Mouse (Mus musculus) right cerebral cortex, postnatal 25 days (tissue): ENCODE measurements at regions not wholly inside any gene's neighbourhood (a gene's known extent, or its start where the extent isn't known, plus 50 kb on each side); places are given as distances from the start of the nearest gene placed in this dataset.
"Not testable (repeated sequence)": the region's sequence is repeated elsewhere in the genome, so short reads cannot be mapped to it uniquely, and the experiment has no call there.

Experiments used
- DNase-seq: peaks from one replicate; pipeline ENCODE4 v3.0.0; 2022

DNA sequence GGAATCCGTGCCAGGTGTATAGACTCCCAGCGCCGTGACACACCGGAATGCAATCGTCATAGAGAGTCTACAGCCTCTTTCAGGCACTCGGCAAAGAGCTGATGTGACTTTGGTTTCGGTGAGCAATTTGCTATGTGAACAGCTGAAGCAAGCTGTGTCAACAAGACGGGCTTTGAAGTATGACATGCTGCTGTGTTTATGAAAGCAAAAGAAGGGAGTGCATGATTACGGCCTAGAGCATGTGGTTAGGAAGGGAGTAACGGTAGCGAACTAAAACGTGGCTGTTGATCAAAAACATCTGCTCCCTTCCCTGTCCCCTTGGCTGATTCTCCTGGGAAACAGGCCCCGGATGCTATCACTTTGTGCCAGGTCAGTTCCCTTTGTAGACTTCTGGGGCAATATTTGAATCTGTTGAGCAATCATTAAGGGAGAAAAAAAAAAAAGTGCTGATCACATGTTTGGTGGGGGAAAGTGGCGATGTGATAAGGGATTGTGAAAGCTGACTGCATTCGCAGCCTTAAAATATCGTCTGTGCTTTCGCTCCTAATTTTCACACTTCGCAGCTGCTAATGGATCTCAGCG lies 764.3 kb downstream of the Robo2 start:
- peak; percentile 8 for DNase-seq

DNA sequence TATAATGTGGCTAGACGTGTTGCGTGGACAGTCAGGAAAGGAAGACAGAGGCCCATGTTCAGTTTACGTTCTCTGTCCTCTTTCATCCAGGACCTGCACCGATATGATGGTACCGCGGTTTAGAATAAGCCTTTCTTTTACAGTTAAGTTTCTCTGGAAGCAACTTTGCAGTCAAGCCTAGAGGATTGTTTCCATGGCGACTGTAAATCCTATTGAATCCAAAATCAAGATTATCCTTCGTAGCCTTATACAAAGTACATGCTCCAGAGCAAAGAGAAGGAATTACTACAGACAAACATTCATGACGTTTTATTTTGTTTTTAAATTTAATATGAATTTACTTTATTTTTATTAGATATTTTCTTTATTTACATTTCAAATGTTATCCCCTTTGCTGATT lies 798.6 kb downstream of the Robo2 start:
- DNase-seq: no peak

GRCm38 (mm10) chr16:73591421-73591820 lies 820.2 kb downstream of the Robo2 start:
- DNase-seq: no peak

- no peak for DNase-seq
Observed at GRCm38 (mm10) chr16:73561216-73561615, 850.4 kb downstream of the Robo2 start.

GRCm38 (mm10) chr16:73556940-73557339 lies 854.7 kb downstream of the Robo2 start:
- no peak for DNase-seq

- no peak for DNase-seq
Observed at GRCm38 (mm10) chr16:73543651-73544050, 868.0 kb downstream of the Robo2 start.

- no peak for DNase-seq
Observed at GRCm38 (mm10) chr16:73538040-73538439, 873.6 kb downstream of the Robo2 start.

DNA sequence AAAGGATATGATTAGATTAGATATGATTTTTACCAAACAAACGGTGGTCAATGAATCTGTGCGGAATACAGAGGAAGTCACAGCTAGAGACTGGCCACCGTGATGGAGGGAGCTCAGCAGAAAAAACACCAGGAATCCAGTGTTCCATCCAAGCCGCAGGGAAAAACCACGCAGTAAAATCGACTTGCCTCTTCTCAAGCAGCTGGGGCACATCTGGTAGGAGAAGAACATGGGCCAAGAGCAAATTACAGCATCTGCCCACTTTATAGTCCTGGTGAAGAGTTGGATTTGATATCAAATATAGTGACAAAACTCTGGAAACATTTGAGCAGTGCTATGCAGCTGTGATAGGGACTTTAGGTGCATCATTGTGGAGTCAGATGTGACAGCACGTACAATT lies 874.1 kb downstream of the Robo2 start:
- no peak for DNase-seq

DNA sequence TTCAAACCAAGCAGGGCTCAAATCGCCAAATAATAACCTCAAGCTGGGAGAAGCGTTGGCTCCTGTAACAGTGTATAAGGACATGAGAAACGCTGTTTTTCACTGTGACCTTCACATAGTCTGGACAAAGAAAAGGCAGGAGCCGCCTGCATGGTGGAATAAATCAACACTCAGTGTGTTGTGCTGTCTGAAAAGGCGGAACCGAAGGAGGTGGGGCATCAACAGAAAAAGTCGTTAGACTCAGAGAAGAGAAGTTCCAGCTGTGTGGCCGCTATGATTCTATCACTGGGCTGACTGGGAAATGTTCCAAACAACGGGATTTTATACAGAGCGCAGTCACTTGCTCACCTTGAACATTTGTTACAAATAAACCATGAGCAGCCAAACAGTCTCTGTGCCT lies 881.4 kb downstream of the Robo2 start:
- no peak for DNase-seq

- not testable (repeated sequence) for DNase-seq
Observed at GRCm38 (mm10) chr16:73522931-73523330, 888.7 kb downstream of the Robo2 start.

- DNase-seq: no peak
Observed at GRCm38 (mm10) chr16:73504759-73505158, 906.9 kb downstream of the Robo2 start.

GRCm38 (mm10) chr16:73498636-73499208 lies 912.9 kb downstream of the Robo2 start:
- no peak for DNase-seq

DNA sequence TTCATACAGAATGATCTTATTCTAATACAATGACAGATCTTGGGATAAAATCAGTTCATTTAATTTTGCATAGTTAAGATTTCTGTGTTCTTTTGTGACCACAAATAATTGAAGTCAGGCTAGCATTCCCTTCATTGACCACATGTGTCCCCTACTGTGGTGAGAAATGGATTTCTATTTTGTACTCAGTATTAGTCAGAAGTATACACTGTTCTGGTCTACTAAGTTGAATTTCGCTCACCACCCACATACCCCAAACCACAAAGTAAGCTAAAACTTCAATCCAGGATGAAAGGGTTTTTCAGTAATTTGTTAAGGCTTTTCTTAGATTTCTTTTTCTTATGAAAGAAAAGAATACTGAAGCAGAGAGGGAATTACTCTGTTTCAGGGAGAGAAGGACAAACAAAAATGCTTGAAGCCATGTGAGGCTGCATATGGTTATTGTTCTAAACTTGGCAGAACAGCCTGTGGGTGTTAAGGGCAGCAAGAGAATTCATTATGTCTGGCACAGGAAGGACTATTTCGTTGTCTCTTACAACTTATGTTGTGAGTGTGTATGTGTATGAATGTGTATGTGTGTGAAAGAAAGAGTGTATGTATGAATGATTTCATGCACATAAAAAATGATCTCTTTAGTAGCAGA lies 928.3 kb downstream of the Robo2 start:
- no peak for DNase-seq

- no peak for DNase-seq
Observed at GRCm38 (mm10) chr16:73482176-73482575, 929.4 kb downstream of the Robo2 start.

DNA sequence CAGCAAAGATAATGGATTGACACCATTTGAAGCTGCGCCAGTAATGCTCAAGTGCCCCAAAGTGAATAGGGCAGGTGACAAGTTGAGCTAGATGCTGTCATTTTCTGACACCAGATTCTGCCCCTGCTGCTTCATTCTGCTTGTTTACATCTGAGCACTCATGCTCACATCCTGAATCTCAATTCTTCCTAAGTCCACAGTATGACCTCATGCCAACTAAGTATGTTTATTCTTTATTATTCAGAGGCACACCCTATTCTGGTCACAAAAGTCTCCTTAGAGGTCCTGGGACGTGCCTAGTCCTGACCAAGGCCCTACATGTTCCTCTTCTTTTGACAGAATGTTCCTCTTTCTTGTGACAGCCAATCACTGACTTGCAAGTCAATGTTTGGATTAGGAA lies 938.1 kb downstream of the Robo2 start:
- DNase-seq: no peak

GRCm38 (mm10) chr16:73471547-73471946 lies 940.1 kb downstream of the Robo2 start:
- DNase-seq: no peak

DNA sequence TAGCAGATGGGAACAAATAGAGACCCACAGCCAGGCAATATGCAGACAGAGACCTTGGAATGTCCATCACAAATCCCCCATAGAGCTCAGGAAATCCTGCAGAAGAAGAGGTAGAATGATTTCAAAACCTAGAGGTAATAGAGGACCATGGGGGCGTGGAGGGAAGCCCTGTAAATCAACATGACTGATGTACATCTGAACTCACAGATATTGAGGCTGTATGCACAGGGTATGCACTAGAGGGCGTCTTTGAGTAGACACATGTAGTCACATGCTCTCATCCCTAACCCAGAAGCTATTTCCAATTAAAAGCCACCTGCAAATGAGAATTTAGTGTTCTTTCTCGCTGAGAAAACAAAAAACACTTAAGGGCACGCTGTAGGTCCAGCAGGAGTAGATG lies 941.1 kb downstream of the Robo2 start:
- no peak for DNase-seq

DNA sequence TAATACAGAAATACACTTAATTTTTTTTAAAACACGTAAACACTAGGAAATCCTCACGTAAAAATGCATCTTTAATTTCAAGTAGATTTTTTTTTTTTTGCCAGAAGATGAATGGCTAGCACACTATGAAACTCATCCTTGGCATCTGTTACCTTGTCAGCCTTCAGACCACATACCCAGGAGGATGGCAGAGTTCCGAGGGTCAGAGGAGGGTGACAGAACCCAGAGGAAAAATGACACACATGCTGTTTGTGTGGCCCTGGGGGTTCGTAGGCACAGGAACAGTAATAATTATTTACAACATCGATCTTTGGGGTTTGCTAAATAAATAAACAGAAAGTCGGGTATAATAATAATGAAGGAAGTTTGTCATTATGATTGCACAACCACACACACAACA lies 945.3 kb downstream of the Robo2 start:
- no peak for DNase-seq

GRCm38 (mm10) chr16:73462516-73462915 lies 949.1 kb downstream of the Robo2 start:
- DNase-seq: no peak

- DNase-seq: no peak
Observed at GRCm38 (mm10) chr16:73450634-73451245, 960.9 kb downstream of the Robo2 start.

DNA sequence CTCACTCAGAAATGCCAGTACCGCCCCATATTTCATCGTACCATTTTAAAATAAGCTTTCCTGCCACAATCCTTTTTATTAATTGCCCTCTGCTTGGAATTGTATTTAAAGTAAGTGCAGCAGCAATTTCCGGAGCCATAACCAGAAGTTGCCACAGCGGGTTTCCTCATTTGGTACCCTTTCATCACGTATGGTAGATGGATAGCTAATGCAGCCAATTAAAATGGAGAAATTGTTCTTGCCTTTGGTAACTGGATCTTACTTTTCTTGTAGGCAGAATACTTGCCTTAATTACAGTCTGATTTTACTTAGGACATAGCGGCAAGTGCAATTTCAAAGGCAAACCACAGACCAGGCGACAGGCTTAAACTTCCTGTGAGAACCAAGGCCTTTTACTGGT lies 961.8 kb downstream of the Robo2 start:
- DNase-seq: no peak

DNA sequence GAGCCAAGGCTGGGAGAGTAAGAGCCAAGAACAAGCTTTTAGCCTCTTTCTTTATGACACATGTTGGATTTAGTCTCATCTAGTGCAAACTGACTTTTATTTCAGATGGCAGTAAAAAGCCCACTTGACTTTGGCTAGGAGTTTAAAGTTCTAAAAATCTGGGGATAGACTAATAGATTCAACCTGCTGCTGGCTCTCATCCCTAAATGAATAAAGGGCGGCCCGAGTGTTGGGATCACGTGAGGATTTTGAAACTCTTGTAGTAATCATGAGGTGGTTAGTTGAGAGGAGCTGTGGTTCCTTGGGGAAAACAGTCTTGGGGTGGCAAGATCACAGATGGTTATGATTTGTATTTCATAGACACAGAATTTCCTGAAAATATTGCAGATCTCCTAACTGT lies 975.9 kb downstream of the Robo2 start:
- no peak for DNase-seq

- no peak for DNase-seq
Observed at GRCm38 (mm10) chr16:73424851-73425250, 986.8 kb downstream of the Robo2 start.

- no peak for DNase-seq
Observed at GRCm38 (mm10) chr16:73424311-73424710, 987.3 kb downstream of the Robo2 start.
